Mouse (Mus musculus) forebrain, embryonic 13.5 days (tissue): ENCODE measurements around the gene 1700029I15Rik. TPM values are rescaled to one million over a fixed set of nuclear protein-coding genes. Genes with fewer than 3 reads are reported as not detected.
A peak's percentile ranks its signal among the peaks of the same experiment; 100 is the strongest.

ENCODE experiments used
- ATAC-seq: fragments of 200-750 bp; cut with Nextera tagmentation; 2 replicates; pipeline ENCODE4 v1.8.0; 2017
- H3K27ac ChIP-seq: fragments of 300-500 bp; sonication (generic); 2 replicates; pipeline ENCODE4 v1.5.1; 2015; ENCODE audit warnings: inconsistent platforms, mild to moderate bottlenecking, moderate library complexity
- H3K27me3 ChIP-seq: fragments of 300-500 bp; sonication (generic); 2 replicates; pipeline ENCODE4 v1.6.1; 2015; ENCODE audit warnings: mild to moderate bottlenecking, inconsistent platforms
- H3K36me3 ChIP-seq: fragments of 300-500 bp; sonication (generic); 2 replicates; pipeline ENCODE4 v1.6.1; 2015; ENCODE audit warnings: mild to moderate bottlenecking, inconsistent platforms; ENCODE audit not compliant: poor library complexity, severe bottlenecking
- H3K4me1 ChIP-seq: fragments of 300-500 bp; sonication (generic); 2 replicates; pipeline ENCODE4 v1.6.1; 2015; ENCODE audit warnings: inconsistent platforms
- H3K4me2 ChIP-seq: fragments of 300-500 bp; sonication (generic); 2 replicates; pipeline ENCODE4 v1.6.1; 2015; ENCODE audit warnings: inconsistent platforms, mild to moderate bottlenecking, moderate library complexity
- H3K4me3 ChIP-seq: fragments of 300-500 bp; sonication (generic); 2 replicates; pipeline ENCODE4 v1.5.1; 2015; ENCODE audit warnings: mild to moderate bottlenecking, inconsistent platforms
- H3K9ac ChIP-seq: fragments of 300-500 bp; sonication (generic); 2 replicates; pipeline ENCODE4 v1.6.1; 2015; ENCODE audit warnings: mild to moderate bottlenecking, inconsistent platforms
- H3K9me3 ChIP-seq: fragments of 300-500 bp; sonication (generic); replicated peaks from 2 replicates; pipeline ENCODE4 v1.6.1; 2016; ENCODE audit warnings: inconsistent platforms
- WGBS: fragments of 180-500 bp; shearing (Covaris S2); methylation state at CpG from one replicate; pipeline ENCODE4 v1.1.7; 2015; 5-methylcytosine and 5-hydroxymethylcytosine counted together
- polyA plus RNA-seq: library from polyadenylated mRNA; unstranded; fragments of >200 nt; fragmentation: Nextera tagmentation; extraction: Ambion mirVana; gene quantifications from 2 replicates; pipeline ENCODE4 v1.2.1, GENCODE M21; 2015

1700029I15Rik gene
- polyA plus RNA-seq, 1 experiment from 2014 or later, result 6.6 TPM

GRCm38 (mm10) chr2:92362571-92363228, 19.6 kb upstream of the 1700029I15Rik start:
- Histone ChIP-seq H3K4me2 (no peak overlapping the region), H3K4me3 (no peak overlapping the region), H3K27me3 (no peaks in the 10 kb centered on the region), H3K36me3 (peaks cover 66% of the 10 kb centered on the region), H3K27ac (no peak overlapping the region), H3K9ac (no peak overlapping the region), H3K9me3 (no peaks in the 10 kb centered on the region), H3K4me1 (peaks cover 12% of the 10 kb centered on the region; the same call in 1 of the 2 replicates)
- no peak for ATAC-seq
- WGBS, result 92% methylated on average over 6 of the region's 6 CpGs

GRCm38 (mm10) chr2:92364086-92364485, 18.3 kb upstream of the 1700029I15Rik start:
- Histone ChIP-seq H3K9ac (no peak overlapping the region), H3K9me3 (no peaks in the 10 kb centered on the region), H3K4me2 (no peak overlapping the region), H3K27me3 (peaks cover under 1% of the 10 kb centered on the region; the same call in 1 of the 2 replicates), H3K27ac (no peak overlapping the region; the same call in 1 of the 2 replicates), H3K4me3 (no peak overlapping the region), H3K36me3 (peaks cover 52% of the 10 kb centered on the region), H3K4me1 (peaks cover 12% of the 10 kb centered on the region; the same call in 1 of the 2 replicates)
- ATAC-seq, result no peak
- WGBS, result 88% methylated on average over 4 of the region's 4 CpGs

GRCm38 (mm10) chr2:92365568-92365967, 16.8 kb upstream of the 1700029I15Rik start:
- H3K9ac ChIP-seq, result no peak overlapping the region
- peaks cover 37% of the 10 kb centered on the region for H3K36me3 ChIP-seq
- peaks cover 14% of the 10 kb centered on the region for H3K27me3 ChIP-seq
- 0 out of 2 replicates have a peak, but pooled peaks have one; percentile 13 for ATAC-seq
- 95% methylated on average over 10 of the region's 10 CpGs for WGBS
- no peak overlapping the region for H3K4me2 ChIP-seq
- H3K27ac ChIP-seq, result no peak overlapping the region
- H3K9me3 ChIP-seq, result no peaks in the 10 kb centered on the region
- no peak overlapping the region for H3K4me3 ChIP-seq
- H3K4me1 ChIP-seq, result peaks cover 17% of the 10 kb centered on the region

- peaks cover 33% of the 10 kb centered on the region for H3K4me1 ChIP-seq
- H3K27me3 ChIP-seq, result peaks cover 28% of the 10 kb centered on the region
These were observed 14.8 kb upstream of the 1700029I15Rik start for GRCm38 (mm10) chr2:92367383-92368029.

DNA sequence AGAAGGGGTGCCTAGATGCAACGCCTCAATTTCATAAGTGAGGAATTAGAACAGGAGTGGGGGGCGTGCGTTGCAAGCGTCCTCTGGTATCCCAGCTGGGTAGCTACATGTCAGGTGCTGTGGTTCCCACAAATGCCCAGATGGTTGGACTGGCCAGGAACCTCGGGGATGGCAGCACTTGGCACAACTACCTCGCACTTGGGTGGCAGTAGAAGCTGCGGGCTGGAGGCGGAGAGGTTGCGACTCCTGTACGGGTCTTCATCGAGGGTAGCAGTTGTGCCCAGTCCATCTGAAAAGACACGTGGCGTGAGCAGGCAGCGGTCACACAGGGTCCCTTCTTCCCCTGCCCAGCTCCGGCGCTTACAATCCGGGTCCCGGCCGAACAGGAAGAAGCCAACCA, 12.0 kb upstream of the 1700029I15Rik start:
- H3K4me2 ChIP-seq, result peak overlapping the region; percentile 61
- no peak overlapping the region for H3K27ac ChIP-seq
- WGBS, result 10% methylated on average over 18 of the region's 19 CpGs
- H3K27me3 ChIP-seq, result peaks cover 28% of the 10 kb centered on the region
- peaks cover 51% of the 10 kb centered on the region for H3K4me1 ChIP-seq
- H3K9ac ChIP-seq, result peak overlapping the region; percentile 60
- ATAC-seq, result no peak
- H3K4me3 ChIP-seq, result peak overlapping the region; percentile 33
- H3K36me3 ChIP-seq, result peaks cover 10% of the 10 kb centered on the region
- no peaks in the 10 kb centered on the region for H3K9me3 ChIP-seq

More at GRCm38 (mm10) chr2:92367383-92368029, 14.8 kb upstream of the 1700029I15Rik start:
- 49% methylated on average over 20 of the region's 20 CpGs for WGBS
- Histone ChIP-seq H3K9me3 (no peaks in the 10 kb centered on the region), H3K27ac (no peak overlapping the region), H3K9ac (no peak overlapping the region), H3K4me3 (no peak overlapping the region), H3K36me3 (peaks cover 27% of the 10 kb centered on the region), H3K4me2 (no peak overlapping the region)
- ATAC-seq, result no peak

GRCm38 (mm10) chr2:92370821-92371805, 11.2 kb upstream of the 1700029I15Rik start:
- Histone ChIP-seq H3K27ac (no peak overlapping the region; the same call in 1 of the 2 replicates), H3K9ac (peak overlapping the region; percentile 60), H3K36me3 (0 out of 2 replicates have a peak, but pooled peaks cover 4% of the 10 kb centered on the region), H3K9me3 (no peaks in the 10 kb centered on the region), H3K4me1 (peaks cover 58% of the 10 kb centered on the region), H3K27me3 (peaks cover 28% of the 10 kb centered on the region), H3K4me2 (peak overlapping the region; percentile 61), H3K4me3 (peak overlapping the region; percentile 33)
- 2% methylated on average over 45 of the region's 45 CpGs for WGBS
- no peak for ATAC-seq

- H3K27ac ChIP-seq, result peak overlapping the region; percentile 63
- H3K9ac ChIP-seq, result no peak overlapping the region
- H3K27me3 ChIP-seq, result peaks cover 28% of the 10 kb centered on the region
- no peaks in the 10 kb centered on the region for H3K9me3 ChIP-seq
- ATAC-seq, result no peak
- no peak overlapping the region for H3K4me3 ChIP-seq
- H3K4me1 ChIP-seq, result peaks cover 62% of the 10 kb centered on the region
- H3K36me3 ChIP-seq, result 0 out of 2 replicates have a peak, but pooled peaks cover 2% of the 10 kb centered on the region
- peak overlapping the region; percentile 61; the same call in 1 of the 2 replicates for H3K4me2 ChIP-seq
- 2% methylated on average over 10 of the region's 10 CpGs for WGBS
These were observed 10.2 kb upstream of the 1700029I15Rik start for GRCm38 (mm10) chr2:92371971-92372690.

GRCm38 (mm10) chr2:92372767-92373436, 9.4 kb upstream of the 1700029I15Rik start:
- H3K9ac ChIP-seq, result peak overlapping the region; percentile 21; the same call in 1 of the 2 replicates
- H3K9me3 ChIP-seq, result no peaks in the 10 kb centered on the region
- H3K27me3 ChIP-seq, result peaks cover 28% of the 10 kb centered on the region
- H3K4me3 ChIP-seq, result no peak overlapping the region
- WGBS, result 18% methylated on average over 9 of the region's 9 CpGs
- H3K4me2 ChIP-seq, result peak overlapping the region; percentile 61; the same call in 1 of the 2 replicates
- H3K4me1 ChIP-seq, result peaks cover 58% of the 10 kb centered on the region
- no peak for ATAC-seq
- peaks cover 9% of the 10 kb centered on the region for H3K36me3 ChIP-seq
- peak overlapping the region; percentile 63 for H3K27ac ChIP-seq

DNA sequence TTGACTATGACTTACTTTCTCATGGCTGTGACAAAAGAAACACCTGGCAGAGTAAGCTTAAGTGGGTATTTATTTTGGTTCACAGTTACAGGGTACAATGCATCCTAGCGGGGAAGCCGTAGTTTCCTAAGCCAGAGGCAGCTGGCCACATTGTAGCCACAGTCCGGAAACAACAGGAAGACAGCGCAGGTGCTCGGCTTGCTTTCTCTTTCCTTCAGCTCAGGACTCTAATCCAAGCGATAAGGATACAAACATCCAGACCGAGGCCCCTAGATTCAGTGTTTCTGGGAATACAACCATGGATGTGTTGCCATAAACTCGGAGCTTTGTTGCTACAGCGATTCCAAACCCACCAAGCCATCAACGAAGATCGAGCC, 8.9 kb upstream of the 1700029I15Rik start:
- Histone ChIP-seq H3K4me3 (no peak overlapping the region), H3K4me2 (peak overlapping the region; percentile 82), H3K36me3 (peaks cover 14% of the 10 kb centered on the region), H3K9me3 (no peaks in the 10 kb centered on the region), H3K4me1 (peaks cover 58% of the 10 kb centered on the region), H3K9ac (no peak overlapping the region), H3K27ac (peak overlapping the region; percentile 63; the same call in 1 of the 2 replicates), H3K27me3 (peaks cover 28% of the 10 kb centered on the region)
- ATAC-seq, result no peak
- WGBS, result 60% methylated on average over 11 of the region's 11 CpGs

GRCm38 (mm10) chr2:92374514-92374913, 7.8 kb upstream of the 1700029I15Rik start, which contains the start of the genes Pex16 and Large2:
Pex16 (plus strand) TSS chr2:92374676.
Large2 (minus strand) TSS chr2:92374869.
- Histone ChIP-seq H3K36me3 (peaks cover 25% of the 10 kb centered on the region), H3K9ac (peak within 1 kb of the TSS; percentile 80), H3K27ac (peak within 1 kb of the TSS; percentile 85), H3K4me2 (peak within 1 kb of the TSS; percentile 82), H3K4me1 (peaks cover 58% of the 10 kb centered on the region), H3K9me3 (no peaks in the 10 kb centered on the region), H3K4me3 (peak within 1 kb of the TSS; percentile 80), H3K27me3 (peaks cover 25% of the 10 kb centered on the region)
- peak; percentile 41 for ATAC-seq
- WGBS, result 2% methylated on average over 16 of the region's 16 CpGs
